Mouse (Mus musculus): ENCODE results near the gene Adamts6.

Adamts6 gene

GRCm38 (mm10) chr13:104460287-104460686 lies 172.7 kb downstream of the Adamts6 start:
- DNase-seq (ENCODE audit: low spot score in 2 of 2): no peak

GRCm38 (mm10) chr13:104468061-104468460 lies 180.4 kb downstream of the Adamts6 start:
- DNase-seq (ENCODE audit: low spot score in 2 of 2): no peak

- no peak for DNase-seq (ENCODE audit: low spot score in 2 of 2)
These were observed 188.8 kb downstream of the Adamts6 start for GRCm38 (mm10) chr13:104476285-104476956.

GRCm38 (mm10) chr13:104482426-104483089 lies 194.9 kb downstream of the Adamts6 start:
- no peak for DNase-seq (ENCODE audit: low spot score in 2 of 2)

GRCm38 (mm10) chr13:104483111-104483722 lies 195.6 kb downstream of the Adamts6 start:
- no peak for DNase-seq (ENCODE audit: low spot score in 2 of 2)

GRCm38 (mm10) chr13:104491046-104491811 lies 203.6 kb downstream of the Adamts6 start:
- no peak for DNase-seq (ENCODE audit: low spot score in 2 of 2)

- DNase-seq (ENCODE audit: low spot score in 2 of 2): no peak
These were observed 205.9 kb downstream of the Adamts6 start for GRCm38 (mm10) chr13:104493466-104493993.

GRCm38 (mm10) chr13:104494200-104494873 lies 206.7 kb downstream of the Adamts6 start:
- no peak for DNase-seq (ENCODE audit: low spot score in 2 of 2)

GRCm38 (mm10) chr13:104497592-104497991 lies 210.0 kb downstream of the Adamts6 start:
- DNase-seq (ENCODE audit: low spot score in 2 of 2): no peak

- DNase-seq (ENCODE audit: low spot score in 2 of 2): no peak
These were observed 211.0 kb downstream of the Adamts6 start for GRCm38 (mm10) chr13:104498669-104499068.

GRCm38 (mm10) chr13:104499116-104500040 lies 211.7 kb downstream of the Adamts6 start:
- DNase-seq (ENCODE audit: low spot score in 2 of 2): no peak

GRCm38 (mm10) chr13:104502406-104502805 lies 214.8 kb downstream of the Adamts6 start:
- no peak for DNase-seq (ENCODE audit: low spot score in 2 of 2)

GRCm38 (mm10) chr13:104504043-104504442 lies 216.4 kb downstream of the Adamts6 start:
- no peak for DNase-seq (ENCODE audit: low spot score in 2 of 2)

- no peak for DNase-seq (ENCODE audit: low spot score in 2 of 2)
These were observed 218.7 kb downstream of the Adamts6 start for GRCm38 (mm10) chr13:104506165-104506875.

GRCm38 (mm10) chr13:104507671-104508070 lies 220.0 kb downstream of the Adamts6 start:
- DNase-seq (ENCODE audit: low spot score in 2 of 2): no peak

- no peak for DNase-seq (ENCODE audit: low spot score in 2 of 2)
These were observed 222.2 kb downstream of the Adamts6 start for GRCm38 (mm10) chr13:104509561-104510493.

- no peak for DNase-seq (ENCODE audit: low spot score in 2 of 2)
These were observed 223.1 kb downstream of the Adamts6 start for GRCm38 (mm10) chr13:104510766-104511165.

- DNase-seq (ENCODE audit: low spot score in 2 of 2): no peak
These were observed 227.4 kb downstream of the Adamts6 start for GRCm38 (mm10) chr13:104515054-104515453.
